Mouse (Mus musculus) monocyte, adult 59 days (primary cell): ENCODE measurements around the gene Gm29094. TPM values are rescaled to one million over a fixed set of nuclear protein-coding genes. Genes with fewer than 3 reads are reported as not detected.

Experiments used
- total RNA-seq, 2 experiments: library from RNA; stranded (reverse); gene quantifications; one replicate each; pipeline ENCODE4 v1.2.4; 2023

The Gm29094 gene
- 1 to 10 TPM; 2.2 to 6.4 TPM for total RNA-seq

DNA sequence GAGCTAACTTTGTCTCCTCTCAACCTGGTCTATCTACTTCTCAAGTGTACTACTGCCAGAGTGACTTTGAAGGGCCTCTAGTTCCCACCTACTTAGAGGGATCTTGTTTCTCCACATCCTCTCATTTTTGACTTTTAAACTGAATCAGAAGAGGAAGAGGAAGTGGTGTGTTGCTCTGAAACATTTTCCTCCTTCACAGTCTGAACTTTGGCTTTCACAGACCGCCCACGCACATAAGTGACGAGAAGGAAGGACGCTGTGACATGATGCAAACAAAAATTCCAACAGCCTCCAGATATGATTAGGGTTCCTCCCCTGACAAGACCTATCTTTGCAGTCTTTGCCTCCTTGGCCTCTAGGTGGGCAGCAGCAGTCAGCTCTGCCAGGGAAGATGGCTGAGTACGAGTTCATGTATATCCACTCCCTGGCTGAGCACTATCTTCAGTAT, at the start of gene Gm29094, which contains the start of gene Bcl2a1b:
Gene Gm29094, plus strand, starts transcription at position 411 of the 448 bp plus-strand sequence.
Gene Bcl2a1b, plus strand, starts transcription at position 241 of the 448 bp plus-strand sequence.

DNA sequence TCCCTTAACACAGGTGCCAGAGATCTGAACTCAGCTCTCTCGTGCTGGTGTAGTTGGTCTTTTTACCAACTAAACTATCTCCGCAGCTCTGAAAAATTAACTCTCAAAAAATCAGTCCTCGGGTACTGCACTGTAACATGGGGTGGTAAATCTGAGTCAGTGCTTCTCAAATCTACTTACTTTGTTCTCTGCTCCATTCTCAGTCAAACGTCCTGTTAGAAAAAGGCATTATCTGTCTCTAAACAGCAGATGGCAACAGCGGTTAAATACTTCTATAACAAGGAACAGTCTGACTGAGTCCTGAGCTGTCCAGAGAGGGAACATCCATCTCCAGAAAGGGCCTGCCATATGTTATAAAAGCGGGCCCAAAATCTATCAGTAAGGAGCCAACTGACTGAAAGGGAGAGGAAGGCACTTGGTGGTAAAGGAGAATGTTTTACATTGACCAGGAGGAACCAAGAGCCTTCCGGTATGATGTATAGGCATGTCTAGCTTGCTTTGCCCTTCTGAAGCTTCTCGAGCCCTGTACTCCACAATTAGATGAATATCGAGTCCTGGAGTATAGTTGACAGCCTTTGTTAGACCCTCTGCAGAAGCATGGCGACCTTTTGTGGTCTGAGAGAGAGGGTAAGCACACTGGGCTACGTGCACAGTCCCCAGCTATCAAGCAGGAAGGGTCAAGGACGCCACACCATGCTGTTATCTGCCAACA, 11.3 kb downstream of the Gm29094 start, which contains the start of gene Mthfs:
Gene Mthfs, plus strand, starts transcription at position 324 of the 712 bp plus-strand sequence.

Other genes starting within 250 kb of the Gm29094 start
- 100 to 1,000 TPM in 1 of 2 experiments, 10 to 100 TPM in 1; 83.6 to 103 TPM for gene Bcl2a1a, start 242.5 kb upstream of the Gm29094 start, total RNA-seq
- not detected for gene Trim43b, start 106.5 kb upstream of the Gm29094 start, total RNA-seq
- 100 to 1,000 TPM; 136 to 161 TPM for gene Bcl2a1b, start 170 bp upstream of the Gm29094 start, total RNA-seq
- gene Mthfs, start 11.3 kb downstream of the Gm29094 start, total RNA-seq = 10 to 100 TPM; 57.9 to 68.0 TPM